Mouse (Mus musculus) CD4-positive, CD25-positive, alpha-beta regulatory T cell, adult 2 months (primary cell): ENCODE measurements around the gene Npdc1.

ENCODE experiments used
- DNase-seq: peaks from one replicate; pipeline ENCODE4 v3.0.0-alpha.2; 2012; ENCODE audit warnings: low read depth, low spot score

The Npdc1 gene

GRCm38 (mm10) chr2:25430395-25431233, 31.5 kb downstream of the Npdc1 start:
- DNase-seq = no peak

GRCm38 (mm10) chr2:25431308-25431855, 32.2 kb downstream of the Npdc1 start:
- no peak for DNase-seq

GRCm38 (mm10) chr2:25432326-25433098, 33.4 kb downstream of the Npdc1 start:
- DNase-seq = no peak

GRCm38 (mm10) chr2:25433101-25433500, 34.0 kb downstream of the Npdc1 start:
- no peak for DNase-seq

- no peak for DNase-seq
These were observed 35.1 kb downstream of the Npdc1 start for GRCm38 (mm10) chr2:25434292-25434691.

GRCm38 (mm10) chr2:25436286-25436820, 37.2 kb downstream of the Npdc1 start:
- no peak for DNase-seq

GRCm38 (mm10) chr2:25441067-25441466, 41.9 kb downstream of the Npdc1 start:
- no peak for DNase-seq

GRCm38 (mm10) chr2:25442682-25443081, 43.5 kb downstream of the Npdc1 start:
- DNase-seq = no peak

GRCm38 (mm10) chr2:25450853-25451647, 51.9 kb downstream of the Npdc1 start:
- no peak for DNase-seq

- no peak for DNase-seq
These were observed 53.8 kb downstream of the Npdc1 start for GRCm38 (mm10) chr2:25452951-25453350.

GRCm38 (mm10) chr2:25456205-25456953, 57.2 kb downstream of the Npdc1 start, which contains the start of gene Clic3:
TSS of gene Clic3 (plus strand) at chr2:25456838.
- DNase-seq = no peak

GRCm38 (mm10) chr2:25457022-25457896, 58.1 kb downstream of the Npdc1 start:
- no peak for DNase-seq

- no peak for DNase-seq
These were observed 59.8 kb downstream of the Npdc1 start for GRCm38 (mm10) chr2:25458911-25459310.
